Mouse (Mus musculus): ENCODE results near the gene Aoah.

Gene Aoah

DNA sequence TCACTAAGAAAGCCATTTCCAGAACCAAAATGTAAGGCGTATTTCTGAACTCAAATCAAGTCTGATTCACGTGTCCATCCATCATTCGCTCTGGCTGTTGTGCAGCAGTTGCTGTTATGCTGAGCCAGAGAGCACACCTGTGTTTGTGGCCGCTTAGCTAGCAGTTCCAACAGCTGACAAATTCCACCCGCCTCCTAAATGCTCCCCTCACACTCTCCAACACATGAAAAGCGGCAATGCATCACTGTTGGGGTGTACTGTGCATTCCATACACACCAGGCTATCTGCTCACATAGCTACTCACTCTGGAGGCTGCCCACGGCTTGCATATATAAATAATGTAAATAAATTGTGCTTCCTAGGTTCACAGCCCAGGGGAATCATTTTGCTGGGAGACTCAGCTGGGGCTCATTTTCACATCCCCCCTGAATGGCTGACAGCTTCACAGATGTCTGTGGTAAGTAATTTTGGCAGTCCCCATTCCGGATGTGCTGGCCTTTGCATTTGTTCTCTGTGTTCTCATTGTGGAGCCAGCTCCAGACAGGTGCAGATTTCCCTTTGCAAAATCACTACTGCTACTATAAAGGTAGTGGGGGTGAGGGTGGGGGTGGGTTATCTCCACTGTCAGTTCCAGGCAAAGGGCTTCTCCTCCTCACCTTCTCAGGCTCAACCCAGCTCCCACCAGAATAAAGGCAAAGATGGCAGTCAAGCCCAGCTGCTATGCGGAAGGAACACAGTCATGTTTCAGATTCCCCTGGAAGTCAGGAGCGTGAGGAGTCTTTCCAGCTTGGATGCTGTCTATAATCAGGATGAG lies 123.0 kb downstream of the Aoah start:
- DNase-seq, result peak; percentile 2

DNA sequence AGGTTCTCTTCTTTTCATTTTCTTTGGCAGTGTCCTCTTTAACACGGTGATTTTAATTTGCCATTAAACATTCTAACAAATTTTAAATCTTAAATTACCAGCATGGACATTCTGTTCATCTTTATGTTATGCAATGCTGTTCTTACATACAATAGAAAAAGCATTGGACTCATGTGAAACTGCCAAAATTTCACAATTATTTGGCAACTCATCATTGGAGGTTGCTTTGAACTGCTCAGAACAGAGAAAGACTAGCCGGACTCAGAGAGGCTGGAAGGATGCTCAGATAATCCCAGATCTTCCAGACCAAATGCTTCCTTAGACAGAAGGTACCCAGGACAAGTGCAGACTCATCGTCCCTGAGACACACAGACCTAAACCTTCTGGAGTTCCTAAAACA lies 126.5 kb downstream of the Aoah start:
- no peak for DNase-seq

DNA sequence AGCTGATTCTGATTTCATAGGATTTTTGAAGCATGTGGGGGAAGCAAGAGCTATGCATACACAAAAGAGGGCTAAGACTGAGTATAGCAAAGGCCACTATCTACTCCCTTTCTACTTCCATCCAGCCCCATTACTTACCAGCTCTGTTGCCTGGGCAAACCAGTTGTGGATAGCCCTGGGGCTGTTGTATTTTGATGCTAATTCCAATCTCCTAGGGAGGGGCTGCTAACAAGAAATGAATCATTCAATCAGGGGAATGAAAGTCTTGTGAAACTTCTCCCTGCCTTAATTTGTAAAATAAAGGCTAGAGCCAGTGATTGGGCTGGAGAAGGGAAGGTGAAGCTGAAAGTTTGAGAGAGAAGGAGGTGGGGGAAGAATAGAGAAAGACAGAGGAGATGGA lies 142.1 kb downstream of the Aoah start:
- no peak for DNase-seq

DNA sequence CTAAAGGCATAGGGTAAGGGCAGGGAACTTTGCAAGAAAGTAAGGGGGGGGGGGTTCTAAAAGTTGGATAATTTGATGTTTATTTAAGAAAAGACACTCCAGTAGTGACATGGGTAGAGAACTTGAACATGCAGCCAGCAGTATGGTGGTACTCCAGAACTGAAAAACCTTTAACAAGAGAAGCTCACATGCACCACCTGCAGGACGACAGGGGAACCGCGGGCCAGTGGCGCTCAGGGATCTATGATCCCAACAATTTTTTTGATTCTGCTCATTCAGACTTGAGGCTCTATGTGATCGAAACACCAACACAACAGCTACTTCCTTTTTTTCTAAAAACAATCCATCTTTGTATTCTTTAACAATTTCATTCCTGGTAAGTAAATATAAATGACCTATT lies 143.5 kb downstream of the Aoah start:
- peak; percentile 65 for DNase-seq

DNA sequence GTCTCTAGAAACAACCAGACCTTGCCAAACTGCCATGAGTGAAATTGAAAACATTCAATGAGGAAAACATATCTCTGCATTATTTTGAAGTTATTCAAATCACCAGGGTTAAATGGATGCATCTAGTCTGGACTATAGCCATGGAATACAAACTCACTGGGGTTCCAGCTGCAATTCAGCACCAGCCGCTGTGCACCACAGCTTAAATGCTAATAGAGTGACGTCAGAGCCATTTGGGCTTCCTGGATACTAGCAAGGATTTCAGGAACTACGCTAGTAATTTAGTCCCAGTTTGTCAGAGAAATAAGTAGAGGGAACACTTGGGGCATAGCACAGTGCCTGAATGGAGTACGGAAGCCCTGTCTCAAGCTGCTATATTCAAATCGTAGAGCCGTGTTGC lies 145.2 kb downstream of the Aoah start:
- no peak for DNase-seq

DNA sequence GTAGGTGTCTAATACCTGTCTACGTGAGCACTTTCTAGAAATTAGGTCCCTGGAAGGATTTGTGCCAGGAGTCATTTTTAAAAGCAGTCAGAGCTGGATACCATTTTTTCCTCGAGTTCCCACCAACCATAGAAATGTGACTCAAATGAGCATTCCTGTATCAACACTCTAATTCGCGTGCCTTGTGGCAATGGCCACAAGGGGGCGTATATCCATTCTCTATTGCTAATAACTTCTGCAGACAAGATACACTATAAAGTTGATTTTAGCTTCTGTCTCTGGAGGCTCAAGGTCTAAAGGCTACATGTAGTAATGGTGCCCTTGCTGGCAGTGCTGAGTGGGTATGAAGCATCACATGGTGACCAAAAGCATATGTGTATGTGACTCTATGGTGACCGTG lies 146.5 kb downstream of the Aoah start:
- DNase-seq, result peak; percentile 59

DNA sequence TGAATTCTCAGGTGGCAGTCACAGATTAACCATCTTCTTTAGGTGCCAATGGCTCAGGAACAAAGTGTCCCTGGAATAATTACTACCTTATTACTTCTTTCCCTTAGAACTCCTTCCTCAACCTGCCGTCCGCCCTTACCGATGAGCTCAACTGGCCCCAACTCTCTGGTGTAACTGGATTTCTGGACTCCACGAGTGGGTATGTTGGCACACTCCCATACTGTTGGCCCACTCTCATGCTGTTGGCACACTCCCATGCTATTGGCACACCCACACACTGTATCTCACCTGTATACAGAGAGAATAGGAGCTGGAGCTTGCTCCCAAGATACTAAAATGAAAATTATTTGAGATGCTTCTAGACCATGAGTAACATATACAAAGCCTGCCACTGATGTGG lies 147.8 kb downstream of the Aoah start:
- DNase-seq, result no peak

DNA sequence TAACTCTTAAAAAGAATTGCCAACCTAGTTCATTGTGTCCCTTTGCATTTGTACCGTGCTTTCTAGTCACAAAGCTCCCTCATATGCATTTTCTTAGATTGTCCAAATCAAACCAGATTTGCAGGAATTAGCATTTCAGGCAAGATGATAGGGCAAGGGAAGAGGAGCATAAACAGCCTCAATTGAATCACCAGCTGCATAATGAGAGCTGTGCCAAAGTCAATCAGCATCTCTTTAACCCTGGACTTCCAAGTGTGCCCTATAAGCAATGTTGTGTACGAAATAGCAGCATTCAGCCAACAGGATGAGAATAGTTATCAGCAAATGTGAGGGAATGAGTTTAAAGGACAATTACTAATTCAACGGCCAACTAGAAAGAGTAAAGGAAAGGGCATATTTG lies 169.2 kb downstream of the Aoah start:
- no peak for DNase-seq

DNA sequence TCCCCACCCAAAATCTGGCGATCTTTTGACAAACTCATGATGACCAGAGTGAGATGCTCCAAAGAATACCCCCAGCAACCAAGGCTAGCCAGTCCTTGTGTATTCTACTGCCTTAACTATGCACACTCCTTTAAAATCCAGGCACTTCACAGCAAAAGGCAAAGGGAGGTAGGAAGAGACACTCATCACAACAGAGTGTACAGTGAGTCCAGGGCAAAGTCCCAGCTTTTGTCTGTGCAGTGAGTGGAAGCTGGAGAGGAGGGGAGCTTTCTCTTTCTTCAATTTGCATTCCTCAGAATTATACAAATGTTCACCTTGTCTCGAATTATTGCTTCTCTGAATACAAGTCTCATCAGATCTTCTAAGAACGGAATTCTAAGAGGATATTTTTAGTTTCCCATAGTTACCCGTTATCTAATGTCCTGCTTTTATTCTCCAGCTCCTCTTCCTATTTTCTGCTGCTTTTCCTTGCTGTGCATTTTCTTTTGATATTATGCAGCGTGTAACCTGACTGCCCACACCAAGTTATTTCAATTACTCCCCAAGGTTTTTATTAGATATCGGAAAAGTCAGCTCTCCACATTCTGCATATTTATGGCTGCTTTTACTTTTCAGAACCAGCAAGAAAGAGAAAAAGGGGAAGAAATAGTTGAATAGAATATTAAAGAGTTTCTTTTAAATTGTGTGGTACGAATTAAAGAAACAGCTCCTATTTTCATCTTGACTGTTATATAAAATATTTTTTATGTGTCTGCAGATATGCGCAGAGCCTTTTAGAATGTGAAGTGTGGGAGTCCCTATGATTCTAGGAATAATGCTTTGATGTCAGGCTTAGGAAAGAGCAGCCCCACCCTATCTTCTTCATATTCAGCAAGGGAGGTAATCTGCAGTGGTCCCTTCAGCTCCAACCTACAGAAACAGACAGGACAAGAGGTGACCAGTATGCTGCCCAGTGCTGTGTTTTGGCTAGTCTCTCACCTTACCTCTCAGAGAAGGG lies 187.6 kb downstream of the Aoah start:
- no peak for DNase-seq

DNA sequence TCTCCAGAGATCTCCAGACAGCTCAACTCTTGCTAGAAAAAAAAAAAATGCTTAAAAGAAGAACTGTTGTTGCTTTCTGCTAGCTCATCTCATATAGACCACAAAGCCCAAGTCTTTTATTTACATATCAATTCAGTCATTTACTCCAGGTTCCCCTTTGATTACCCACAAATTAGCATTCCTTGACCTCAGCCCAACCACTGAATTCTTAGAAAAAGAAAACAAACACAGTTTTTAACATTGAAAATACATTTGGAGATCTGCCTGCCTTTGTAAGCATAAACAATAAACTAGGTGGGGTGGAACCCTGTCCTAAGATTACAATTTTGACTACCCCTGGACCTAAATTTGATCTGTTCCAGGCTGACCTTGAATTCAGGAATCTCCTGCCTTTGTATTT lies 191.6 kb downstream of the Aoah start:
- DNase-seq, result no peak

DNA sequence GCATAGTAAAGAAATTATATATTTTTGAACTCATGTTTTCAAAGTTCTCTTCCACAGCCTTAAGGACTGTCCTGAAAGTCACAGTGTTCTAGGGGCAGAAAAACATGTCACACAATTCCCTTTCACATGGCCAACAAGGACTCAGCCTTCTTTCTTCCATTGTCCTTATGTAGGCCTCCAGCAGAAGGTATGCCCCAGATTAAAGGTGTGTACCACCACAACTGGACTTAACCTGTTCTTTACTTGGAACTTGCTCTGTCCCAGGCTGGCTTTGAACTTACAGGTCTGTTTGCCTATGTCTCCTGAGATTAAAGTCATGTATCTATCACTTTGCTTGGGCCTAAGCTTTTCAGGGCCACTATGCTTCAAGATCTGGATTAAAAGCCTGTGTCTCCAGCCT lies 192.0 kb downstream of the Aoah start:
- DNase-seq, result no peak

DNA sequence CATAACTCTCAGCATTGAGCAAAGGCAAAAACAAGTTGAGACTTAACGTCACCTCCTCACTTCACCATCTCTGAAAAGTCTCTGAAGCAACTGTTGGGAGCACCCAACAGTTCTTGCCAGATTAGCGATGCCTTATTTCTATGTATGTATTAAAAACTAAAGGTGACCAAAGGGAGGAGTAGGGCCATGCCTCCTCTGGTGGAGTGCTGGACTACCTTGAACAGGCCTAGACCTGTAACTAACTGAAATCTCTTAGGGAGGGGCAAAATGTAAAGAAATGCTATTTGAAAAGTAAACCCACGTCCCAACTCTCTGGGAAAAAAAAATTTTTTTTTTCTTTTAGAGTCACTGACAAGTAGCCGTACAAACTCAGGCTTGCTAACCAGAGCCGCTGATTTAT lies 211.3 kb downstream of the Aoah start:
- DNase-seq, result no peak

DNA sequence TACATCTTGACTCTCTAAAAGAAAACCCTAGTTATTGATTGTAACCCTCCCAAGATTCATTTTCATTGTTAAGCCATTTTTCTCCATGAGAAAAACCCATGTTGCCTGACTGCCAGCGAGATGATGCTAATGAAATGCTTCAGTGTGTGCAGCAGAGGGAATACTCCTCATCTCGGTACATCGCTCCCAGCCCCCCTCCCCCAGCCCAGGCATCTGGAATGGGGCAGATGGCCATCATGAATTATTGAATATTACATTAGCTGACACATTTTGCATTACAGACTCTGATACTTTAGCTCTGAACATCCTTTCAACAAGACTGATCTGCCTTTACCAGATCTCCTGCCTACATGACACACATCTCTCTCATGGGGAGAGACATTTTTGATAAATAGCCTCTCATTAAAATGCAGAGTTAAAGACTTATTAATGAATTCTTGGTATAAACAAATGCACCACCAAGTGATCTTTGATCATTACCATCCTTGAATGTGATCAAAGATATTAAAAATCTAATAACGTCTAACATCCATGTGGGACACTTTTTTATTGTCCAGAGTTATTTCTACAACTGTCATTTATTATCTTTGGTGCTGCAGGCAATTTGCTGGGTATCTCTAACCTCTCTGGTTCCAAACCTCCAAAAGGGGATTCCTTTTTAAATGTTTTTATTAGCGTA lies 211.9 kb downstream of the Aoah start:
- DNase-seq, result peak; percentile 19

DNA sequence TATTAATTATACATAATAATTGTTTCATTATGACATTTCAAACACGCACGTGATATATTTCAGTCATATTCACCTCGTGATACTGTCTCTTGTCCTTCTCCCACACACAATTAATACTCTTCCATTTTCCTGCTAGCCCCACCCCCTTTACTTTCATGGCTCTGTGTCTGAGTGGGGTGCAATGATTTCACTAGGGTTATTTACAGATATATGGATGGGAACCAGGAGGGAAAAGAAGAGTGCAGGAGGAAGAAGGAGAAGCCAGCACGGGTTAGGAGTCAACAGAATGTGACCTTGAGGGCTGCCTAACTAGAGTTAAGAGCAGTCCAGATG lies 212.4 kb downstream of the Aoah start:
- DNase-seq, result no peak

DNA sequence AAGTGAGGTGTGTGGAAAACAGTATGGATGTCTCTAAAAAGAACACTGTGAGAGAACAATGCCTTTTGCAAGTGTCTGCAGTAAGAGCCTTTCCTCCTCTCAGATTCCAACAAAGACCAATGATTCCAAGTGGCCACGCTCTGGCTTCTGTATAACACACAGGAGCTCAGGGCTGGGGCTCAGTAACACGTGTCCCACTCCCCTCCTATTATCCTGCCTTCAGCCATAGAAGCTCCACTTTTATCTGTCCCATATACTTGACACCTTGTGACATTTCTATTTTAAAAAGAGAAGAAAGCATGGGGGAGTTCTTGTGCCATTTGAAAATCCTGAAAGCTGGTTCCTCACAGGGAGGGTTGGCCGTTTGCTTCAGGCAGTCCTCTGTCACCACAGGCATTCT lies 219.7 kb downstream of the Aoah start:
- DNase-seq, result no peak

DNA sequence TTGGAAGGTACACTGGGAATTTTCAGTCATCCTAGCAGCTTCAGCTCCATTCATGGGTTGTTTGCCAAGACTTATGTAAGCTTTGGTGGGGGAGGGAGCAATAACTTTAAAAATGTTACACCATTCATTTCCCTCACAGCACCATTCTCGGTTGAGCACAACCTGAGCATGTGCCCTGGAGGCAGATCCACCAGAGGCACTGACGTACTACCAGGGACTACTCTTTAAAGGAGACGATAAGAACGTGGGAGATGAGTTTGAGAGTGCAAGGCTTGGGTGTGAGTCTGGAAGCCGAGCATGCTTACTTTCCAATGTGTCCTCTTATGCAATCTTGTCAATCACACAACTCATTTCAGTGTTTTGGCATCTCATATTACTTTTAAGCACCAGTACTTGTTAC lies 230.9 kb downstream of the Aoah start:
- no peak for DNase-seq

DNA sequence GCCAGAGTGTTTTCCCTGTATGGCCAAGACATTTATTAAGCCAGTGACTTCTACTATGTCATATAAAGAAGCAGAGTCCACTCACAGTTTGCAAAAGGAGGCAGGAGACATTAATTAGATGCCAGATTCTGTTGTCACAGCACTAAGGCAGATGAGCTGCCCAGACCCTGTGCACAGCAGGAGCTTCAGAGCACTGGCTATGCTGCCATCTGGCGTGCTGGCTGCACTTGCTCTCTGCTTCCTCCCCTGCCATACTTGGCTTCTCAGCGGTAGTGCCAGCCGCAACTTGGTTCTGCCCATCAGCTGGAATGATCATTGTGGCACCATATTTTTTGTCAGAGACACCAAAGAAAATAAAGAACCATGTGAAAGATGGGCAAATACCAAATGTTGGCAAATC lies 239.3 kb downstream of the Aoah start:
- no peak for DNase-seq

DNA sequence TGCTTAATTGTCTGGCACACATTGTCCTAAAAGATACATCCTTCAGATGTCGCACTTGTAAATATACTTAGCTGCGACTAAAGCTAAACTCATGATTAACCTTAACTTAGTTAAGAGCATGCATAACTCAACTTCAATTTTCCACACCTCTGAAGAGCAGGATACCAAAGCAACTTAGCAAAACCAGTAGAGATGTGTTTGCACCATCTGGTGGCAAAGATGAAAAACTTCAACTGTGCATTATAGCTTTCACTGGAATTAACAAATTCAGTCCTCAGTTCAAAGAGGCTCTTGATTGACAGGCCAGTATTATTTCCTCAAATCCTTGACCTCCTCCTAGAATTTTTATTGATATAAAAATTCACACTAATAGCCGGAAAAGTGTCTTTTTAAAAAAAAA lies 241.1 kb downstream of the Aoah start:
- DNase-seq, result peak; percentile 19

DNA sequence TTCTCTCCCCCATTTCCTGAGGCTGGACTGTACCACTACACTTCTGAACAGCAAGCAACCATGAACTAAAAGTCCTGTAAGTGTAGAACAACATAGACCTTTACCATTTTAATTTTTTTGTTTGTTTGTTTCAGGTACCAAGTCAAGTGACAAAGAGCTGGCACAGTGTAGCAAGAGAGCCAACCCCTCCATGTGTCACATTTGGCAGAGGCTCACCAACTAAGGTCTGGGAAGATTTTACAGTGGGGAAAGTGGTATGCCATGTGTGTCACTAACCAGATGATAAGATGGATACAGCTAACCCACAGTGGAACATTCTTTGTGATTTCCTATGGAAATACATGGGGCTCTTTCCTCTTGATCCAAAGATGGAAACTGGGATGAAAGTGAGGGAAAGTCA lies 242.1 kb downstream of the Aoah start:
- no peak for DNase-seq

DNA sequence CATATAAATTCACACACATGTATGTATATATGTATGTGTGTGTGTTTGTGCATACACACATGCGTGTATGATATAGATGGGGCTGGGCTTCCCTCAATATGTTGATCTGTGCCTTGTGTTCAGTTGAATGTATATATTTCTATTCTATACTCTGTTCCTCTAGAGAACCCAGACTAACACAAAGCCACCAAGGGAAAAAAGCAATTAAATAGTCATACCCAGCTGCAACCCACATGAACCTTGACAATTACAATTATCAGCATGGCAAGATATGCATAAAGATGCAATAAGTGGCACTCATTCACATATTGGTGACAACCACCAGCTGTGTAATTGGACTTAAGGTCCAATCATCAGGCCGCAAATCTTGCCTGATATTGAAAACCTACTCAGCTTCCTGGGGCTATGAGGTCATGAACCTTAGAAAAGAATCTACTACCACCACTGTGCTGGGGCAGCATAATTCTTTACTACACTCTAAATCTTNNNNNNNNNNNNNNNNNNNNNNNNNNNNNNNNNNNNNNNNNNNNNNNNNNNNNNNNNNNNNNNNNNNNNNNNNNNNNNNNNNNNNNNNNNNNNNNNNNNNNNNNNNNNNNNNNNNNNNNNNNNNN lies 246.8 kb downstream of the Aoah start:
- peak; percentile 20 for DNase-seq

DNA sequence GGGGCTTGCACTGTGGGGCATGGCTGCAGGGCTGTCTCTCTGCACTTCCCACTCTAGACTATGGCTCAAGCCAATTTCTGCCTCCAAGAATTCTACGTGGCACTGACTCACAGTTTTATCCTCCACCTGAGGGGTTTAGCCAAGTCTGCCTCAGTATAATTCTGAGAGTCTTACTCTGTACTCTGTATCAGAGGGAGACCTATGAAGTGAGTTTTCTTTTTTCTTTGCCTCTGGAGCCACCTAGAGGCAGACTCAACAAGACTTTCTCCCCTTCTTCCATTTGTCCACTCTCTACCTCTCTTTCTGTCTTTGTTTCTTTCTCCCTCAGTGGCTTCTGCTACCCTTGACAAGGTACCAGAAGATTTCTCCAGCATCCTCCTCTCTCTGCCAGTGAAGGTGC lies 256.2 kb downstream of the Aoah start:
- peak; percentile 30 for DNase-seq

DNA sequence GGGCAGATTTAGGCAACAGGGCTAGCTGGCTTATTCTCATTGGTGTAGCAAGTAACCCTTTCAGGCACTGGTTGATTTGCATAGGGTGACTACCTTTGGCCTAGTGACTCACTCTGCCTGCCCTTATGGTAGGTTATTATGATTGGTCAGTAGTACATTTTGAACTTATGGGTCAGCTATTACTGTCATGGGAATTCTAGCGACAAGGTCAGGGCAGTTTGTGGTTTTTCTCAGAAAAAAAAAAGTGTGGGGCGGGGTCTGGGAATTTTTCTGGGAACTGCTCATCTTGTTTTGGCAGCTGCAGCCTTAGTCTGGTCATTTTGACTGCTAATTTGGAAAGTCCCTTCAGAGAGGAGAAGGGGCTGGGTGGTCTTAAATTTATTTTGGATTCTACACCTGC lies 272.1 kb downstream of the Aoah start:
- DNase-seq, result no peak

DNA sequence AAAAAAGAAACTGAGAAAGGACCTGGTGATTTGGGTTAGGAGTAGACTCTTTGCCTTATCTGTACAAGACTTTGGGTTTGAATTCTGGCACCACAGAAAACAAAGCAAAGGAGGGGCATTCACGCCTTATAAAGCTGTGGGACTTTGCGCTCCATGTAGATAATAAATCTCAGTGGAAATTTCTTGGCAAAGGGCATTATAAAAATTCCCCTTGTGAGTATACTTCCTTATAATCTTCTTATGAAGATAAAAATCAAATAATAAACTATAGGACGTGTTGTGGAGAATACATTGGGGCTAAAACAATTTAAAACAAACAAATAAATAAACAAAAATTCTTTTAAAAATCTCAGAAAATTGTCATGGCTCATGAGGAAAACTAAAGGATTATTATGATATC lies 280.9 kb downstream of the Aoah start, which contains the start of gene Olfr1370:
TSS of gene Olfr1370 (minus strand) at position 101 of the 400 bp plus-strand sequence.
- no peak for DNase-seq

Data from embryo, embryonic 11 days (tissue).